Mouse (Mus musculus) neural tube, embryonic 15.5 days (tissue): ENCODE data around the gene Ppp1r1c. TPM values are rescaled to one million over a fixed set of nuclear protein-coding genes. Genes with fewer than 3 reads are reported as not detected.

Experiments used
- ATAC-seq: fragments of 200-750 bp; cut with Nextera tagmentation; 2 replicates; pipeline ENCODE4 v1.8.0; 2017; ENCODE audit warnings: mild to moderate bottlenecking, moderate TSS enrichment, moderate library complexity; ENCODE audit not compliant: low FRiP score
- H3K27ac ChIP-seq: fragments of 300-500 bp; sonication (generic); replicated peaks from 2 replicates; pipeline ENCODE4 v1.5.1; 2015; ENCODE audit warnings: mild to moderate bottlenecking, inconsistent platforms
- H3K27me3 ChIP-seq: fragments of 300-500 bp; sonication (generic); replicated peaks from 2 replicates; pipeline ENCODE4 v1.6.1; 2015; ENCODE audit warnings: inconsistent platforms
- H3K36me3 ChIP-seq: fragments of 300-500 bp; sonication (generic); 2 replicates; pipeline ENCODE4 v1.6.1; 2015; ENCODE audit warnings: inconsistent platforms
- H3K4me1 ChIP-seq: fragments of 300-500 bp; sonication (generic); 2 replicates; pipeline ENCODE4 v1.6.1; 2015; ENCODE audit warnings: inconsistent platforms
- H3K4me2 ChIP-seq: fragments of 300-500 bp; sonication (generic); 2 replicates; pipeline ENCODE4 v1.6.1; 2015; ENCODE audit warnings: inconsistent platforms, mild to moderate bottlenecking, moderate library complexity
- H3K4me3 ChIP-seq: fragments of 300-500 bp; sonication (generic); replicated peaks from 2 replicates; pipeline ENCODE4 v1.5.1; 2015; ENCODE audit warnings: mild to moderate bottlenecking, inconsistent platforms
- H3K9ac ChIP-seq: fragments of 300-500 bp; sonication (generic); replicated peaks from 2 replicates; pipeline ENCODE4 v1.6.1; 2015; ENCODE audit warnings: mild to moderate bottlenecking, inconsistent platforms
- H3K9me3 ChIP-seq: fragments of 300-500 bp; sonication (generic); replicated peaks from 2 replicates; pipeline ENCODE4 v1.6.1; 2016; ENCODE audit warnings: inconsistent platforms
- WGBS: fragments of 180-500 bp; shearing (Covaris S2); methylation state at CpG from one replicate; pipeline ENCODE4 v1.1.7; 2015; ENCODE audit warnings: mixed read lengths; 5-methylcytosine and 5-hydroxymethylcytosine counted together
- polyA plus RNA-seq: library from polyadenylated mRNA; unstranded; fragments of >200 nt; fragmentation: Nextera tagmentation; extraction: Ambion mirVana; gene quantifications from 2 replicates; pipeline ENCODE4 v1.2.1, GENCODE M21; 2015

The Ppp1r1c gene
- polyA plus RNA-seq: 26.3 and 30.0 TPM in 2 replicates

- H3K4me1 ChIP-seq: no peaks in the 10 kb centered on the region
- H3K4me2 ChIP-seq: peak within 1 kb of the TSS; percentile 20; the same call in 1 of the 2 replicates
- no peak within 1 kb of the TSS for H3K4me3 ChIP-seq
- H3K27ac ChIP-seq: no peak within 1 kb of the TSS; the same call in 1 of the 2 replicates
- no peaks in the 10 kb centered on the region for H3K9me3 ChIP-seq
- ATAC-seq: peak; percentile 68; the same call in 1 of the 2 replicates
- no peaks in the 10 kb centered on the region for H3K36me3 ChIP-seq
- no peaks in the 10 kb centered on the region for H3K27me3 ChIP-seq
- no peak within 1 kb of the TSS for H3K9ac ChIP-seq
- WGBS: 76% methylated on average over 6 of the region's 6 CpGs
Observed at GRCm38 (mm10) chr2:79707575-79707974, at the start of gene Ppp1r1c. Gene Ppp1r1c (plus strand): TSS chr2:79707780.

GRCm38 (mm10) chr2:79660417-79661185 is 47.0 kb upstream of the Ppp1r1c start:
- 77% methylated on average over 12 of the region's 12 CpGs for WGBS
- Histone ChIP-seq H3K9me3 (no peaks in the 10 kb centered on the region), H3K4me1 (peaks cover 3% of the 10 kb centered on the region; the same call in 1 of the 2 replicates), H3K36me3 (peaks cover 35% of the 10 kb centered on the region), H3K4me2 (no peak overlapping the region), H3K27me3 (no peaks in the 10 kb centered on the region), H3K4me3 (no peak overlapping the region), H3K9ac (no peak overlapping the region), H3K27ac (no peak overlapping the region)
- no peak for ATAC-seq

GRCm38 (mm10) chr2:79661486-79662104 is 46.0 kb upstream of the Ppp1r1c start:
- WGBS: 36% methylated on average over 7 of the region's 7 CpGs
- Histone ChIP-seq H3K4me3 (no peak overlapping the region), H3K27me3 (no peaks in the 10 kb centered on the region), H3K36me3 (peaks cover 35% of the 10 kb centered on the region), H3K4me1 (peaks cover 3% of the 10 kb centered on the region; the same call in 1 of the 2 replicates), H3K9ac (no peak overlapping the region), H3K9me3 (no peaks in the 10 kb centered on the region), H3K27ac (no peak overlapping the region), H3K4me2 (no peak overlapping the region)
- ATAC-seq: no peak

GRCm38 (mm10) chr2:79664532-79665286 is 42.9 kb upstream of the Ppp1r1c start:
- no peak for ATAC-seq
- Histone ChIP-seq H3K9me3 (no peaks in the 10 kb centered on the region), H3K9ac (no peak overlapping the region), H3K27ac (no peak overlapping the region), H3K4me2 (no peak overlapping the region), H3K36me3 (peaks cover 7% of the 10 kb centered on the region), H3K4me1 (peaks cover 3% of the 10 kb centered on the region; the same call in 1 of the 2 replicates), H3K4me3 (no peak overlapping the region), H3K27me3 (no peaks in the 10 kb centered on the region)
- WGBS: 46% methylated on average over 3 of the region's 3 CpGs

GRCm38 (mm10) chr2:79665492-79665891 is 42.1 kb upstream of the Ppp1r1c start:
- no peak overlapping the region for H3K4me2 ChIP-seq
- H3K36me3 ChIP-seq: peaks cover 2% of the 10 kb centered on the region
- no peaks in the 10 kb centered on the region for H3K27me3 ChIP-seq
- H3K9ac ChIP-seq: no peak overlapping the region
- no peak overlapping the region for H3K27ac ChIP-seq
- WGBS: 63% methylated on average over 3 of the region's 3 CpGs
- H3K9me3 ChIP-seq: no peaks in the 10 kb centered on the region
- H3K4me3 ChIP-seq: no peak overlapping the region
- peaks cover 3% of the 10 kb centered on the region; the same call in 1 of the 2 replicates for H3K4me1 ChIP-seq
- no peak for ATAC-seq

GRCm38 (mm10) chr2:79675266-79675665 is 32.3 kb upstream of the Ppp1r1c start:
- H3K4me3 ChIP-seq: no peak overlapping the region
- no peaks in the 10 kb centered on the region for H3K27me3 ChIP-seq
- no peak overlapping the region for H3K9ac ChIP-seq
- H3K4me2 ChIP-seq: no peak overlapping the region
- H3K4me1 ChIP-seq: no peaks in the 10 kb centered on the region
- no peak for ATAC-seq
- H3K36me3 ChIP-seq: 0 out of 2 replicates have a peak, but pooled peaks cover 3% of the 10 kb centered on the region
- 89% methylated on average over 3 of the region's 3 CpGs for WGBS
- H3K27ac ChIP-seq: no peak overlapping the region
- H3K9me3 ChIP-seq: no peaks in the 10 kb centered on the region

GRCm38 (mm10) chr2:79677663-79678257 is 29.8 kb upstream of the Ppp1r1c start:
- Histone ChIP-seq H3K4me2 (no peak overlapping the region), H3K4me1 (no peaks in the 10 kb centered on the region), H3K36me3 (no peaks in the 10 kb centered on the region), H3K27ac (no peak overlapping the region), H3K27me3 (no peaks in the 10 kb centered on the region), H3K4me3 (no peak overlapping the region), H3K9ac (no peak overlapping the region), H3K9me3 (no peaks in the 10 kb centered on the region)
- no peak for ATAC-seq
- 91% methylated on average over 1 of the region's 1 CpGs for WGBS

GRCm38 (mm10) chr2:79681672-79682071 is 25.9 kb upstream of the Ppp1r1c start:
- Histone ChIP-seq H3K4me3 (no peak overlapping the region), H3K4me2 (no peak overlapping the region), H3K27ac (no peak overlapping the region), H3K36me3 (no peaks in the 10 kb centered on the region), H3K4me1 (no peaks in the 10 kb centered on the region), H3K9me3 (no peaks in the 10 kb centered on the region), H3K27me3 (no peaks in the 10 kb centered on the region), H3K9ac (no peak overlapping the region)
- 91% methylated on average over 4 of the region's 4 CpGs for WGBS
- ATAC-seq: no peak

GRCm38 (mm10) chr2:79683258-79683657 is 24.3 kb upstream of the Ppp1r1c start:
- Histone ChIP-seq H3K4me2 (no peak overlapping the region), H3K9me3 (no peaks in the 10 kb centered on the region)
- WGBS: 81% methylated on average over 4 of the region's 4 CpGs

GRCm38 (mm10) chr2:79690838-79691237 is 16.7 kb upstream of the Ppp1r1c start:
- Histone ChIP-seq H3K36me3 (no peaks in the 10 kb centered on the region), H3K4me1 (no peaks in the 10 kb centered on the region), H3K27me3 (no peaks in the 10 kb centered on the region), H3K9me3 (no peaks in the 10 kb centered on the region), H3K9ac (no peak overlapping the region), H3K27ac (no peak overlapping the region), H3K4me2 (no peak overlapping the region), H3K4me3 (no peak overlapping the region)
- WGBS: 81% methylated on average over 3 of the region's 3 CpGs
- no peak for ATAC-seq

More at GRCm38 (mm10) chr2:79683258-79683657, 24.3 kb upstream of the Ppp1r1c start:
- Histone ChIP-seq H3K27me3 (no peaks in the 10 kb centered on the region), H3K4me1 (no peaks in the 10 kb centered on the region), H3K27ac (no peak overlapping the region), H3K9ac (no peak overlapping the region), H3K4me3 (no peak overlapping the region), H3K36me3 (no peaks in the 10 kb centered on the region)
- ATAC-seq: no peak; the same call in 1 of the 2 replicates

GRCm38 (mm10) chr2:79695190-79695589 is 12.4 kb upstream of the Ppp1r1c start:
- no peaks in the 10 kb centered on the region for H3K9me3 ChIP-seq
- ATAC-seq: no peak
- H3K36me3 ChIP-seq: no peaks in the 10 kb centered on the region
- no peak overlapping the region for H3K4me2 ChIP-seq
- H3K27ac ChIP-seq: no peak overlapping the region
- no peaks in the 10 kb centered on the region for H3K27me3 ChIP-seq
- no peak overlapping the region for H3K4me3 ChIP-seq
- no peak overlapping the region for H3K9ac ChIP-seq
- 75% methylated on average over 4 of the region's 4 CpGs for WGBS
- H3K4me1 ChIP-seq: no peaks in the 10 kb centered on the region
